Mouse (Mus musculus) ES-Bruce4 (cell line): ENCODE results near the gene Zranb3. TPM values are rescaled to one million over a fixed set of nuclear protein-coding genes. Genes with fewer than 3 reads are reported as not detected.
A peak's percentile ranks its signal among the peaks of the same experiment; 100 is the strongest.

Experiments
- H3K27ac ChIP-seq: 2 replicates; pipeline ENCODE4 v1.5.1; 2012; ENCODE audit warnings: low read length, inconsistent platforms; ENCODE audit not compliant: insufficient read depth
- H3K27me3 ChIP-seq: 2 replicates; pipeline ENCODE4 v1.6.1; 2012; ENCODE audit warnings: mild to moderate bottlenecking, low read length, inconsistent platforms; ENCODE audit not compliant: control insufficient read depth, poor library complexity, insufficient read depth, severe bottlenecking
- H3K36me3 ChIP-seq: 2 replicates; pipeline ENCODE4 v1.6.1; 2012; ENCODE audit warnings: inconsistent platforms, mild to moderate bottlenecking, low read length, moderate library complexity; ENCODE audit not compliant: control insufficient read depth, poor library complexity, insufficient read depth, severe bottlenecking
- H3K4me1 ChIP-seq: one replicate; pipeline ENCODE4 v1.8.1; 2011; ENCODE audit warnings: low read length; ENCODE audit not compliant: control insufficient read depth, insufficient read depth
- H3K4me3 ChIP-seq: 2 replicates; pipeline ENCODE4 v1.5.1; 2011; ENCODE audit warnings: low read depth, mild to moderate bottlenecking, low read length
- H3K9ac ChIP-seq: 2 replicates; pipeline ENCODE4 v1.6.1; 2012; ENCODE audit warnings: low read depth, mild to moderate bottlenecking, inconsistent platforms; ENCODE audit not compliant: poor library complexity, severe bottlenecking
- H3K9me3 ChIP-seq: replicated peaks from 2 replicates; pipeline ENCODE4 v1.6.1; 2012; ENCODE audit warnings: mild to moderate bottlenecking, low read length, inconsistent platforms; ENCODE audit not compliant: control insufficient read depth, poor library complexity, insufficient read depth, severe bottlenecking
- CTCF ChIP-seq: IDR thresholded peaks from one replicate; pipeline ENCODE4 v1.8.1; 2011; ENCODE audit warnings: low read depth, low read length
- EP300 ChIP-seq: IDR thresholded peaks from 2 replicates; pipeline ENCODE4 v1.6.1; 2011; ENCODE audit warnings: low read depth, low read length; ENCODE audit not compliant: insufficient read depth
- POLR2A ChIP-seq: IDR thresholded peaks from one replicate; pipeline ENCODE4 v1.8.1; 2011; ENCODE audit warnings: low read length; ENCODE audit not compliant: insufficient read depth
- polyA plus RNA-seq: library from polyadenylated mRNA; stranded (reverse); fragments of >200 nt; gene quantifications from 2 replicates; pipeline ENCODE4 v1.2.4, GENCODE M21; 2011; ENCODE audit warnings: low read depth; ENCODE audit not compliant: missing spikeins, insufficient read depth, insufficient read length

Gene Zranb3
- polyA plus RNA-seq, 1 experiment = 55.7 TPM

GRCm38 (mm10) chr1:128103520-128104088, 757 bp upstream of the Zranb3 start:
- H3K9ac ChIP-seq = peak overlapping the region; percentile 86
- H3K27me3 ChIP-seq = no peaks in the 10 kb centered on the region
- no peaks in the 10 kb centered on the region for H3K36me3 ChIP-seq
- peak overlapping the region; percentile 98 for H3K4me3 ChIP-seq
- H3K4me1 ChIP-seq = no peaks in the 10 kb centered on the region
- TF ChIP-seq POLR2A (no peak), CTCF (no peak), EP300 (no peak)
- H3K9me3 ChIP-seq = no peaks in the 10 kb centered on the region
- H3K27ac ChIP-seq = peak overlapping the region; percentile 9

- no peaks in the 10 kb centered on the region for H3K27me3 ChIP-seq
Measured at GRCm38 (mm10) chr1:128102251-128102640, 601 bp downstream of the Zranb3 start.

GRCm38 (mm10) chr1:128098309-128098708, 4.5 kb downstream of the Zranb3 start:
- Histone ChIP-seq H3K9me3 (no peaks in the 10 kb centered on the region; the same call in 1 of the 2 replicates), H3K4me1 (no peaks in the 10 kb centered on the region), H3K36me3 (no peaks in the 10 kb centered on the region), H3K27me3 (no peaks in the 10 kb centered on the region), H3K9ac (0 out of 2 replicates have a peak overlapping the region, but pooled peaks have one; percentile 21), H3K27ac (peak overlapping the region; percentile 85), H3K4me3 (no peak overlapping the region)
- TF ChIP-seq EP300 (no peak), POLR2A (no peak), CTCF (no peak)

More at GRCm38 (mm10) chr1:128102251-128102640, 601 bp downstream of the Zranb3 start:
- Histone ChIP-seq H3K27ac (peak overlapping the region; percentile 67), H3K36me3 (no peaks in the 10 kb centered on the region), H3K9me3 (no peaks in the 10 kb centered on the region), H3K4me1 (no peaks in the 10 kb centered on the region), H3K9ac (peak overlapping the region; percentile 97), H3K4me3 (peak overlapping the region; percentile 99)
- TF ChIP-seq EP300 = no peak

GRCm38 (mm10) chr1:128094686-128095085, 8.2 kb downstream of the Zranb3 start:
- TF ChIP-seq EP300 (0 out of 2 replicates have a peak, but pooled peaks have one; percentile 31), POLR2A (no peak)

GRCm38 (mm10) chr1:128082800-128083199, 20.0 kb downstream of the Zranb3 start:
- H3K4me3 ChIP-seq = no peak overlapping the region
- H3K9ac ChIP-seq = no peak overlapping the region
- no peaks in the 10 kb centered on the region for H3K27me3 ChIP-seq
- TF ChIP-seq POLR2A (no peak), CTCF (no peak), EP300 (no peak)
- H3K27ac ChIP-seq = no peak overlapping the region
- H3K36me3 ChIP-seq = peaks cover 8% of the 10 kb centered on the region
- H3K4me1 ChIP-seq = no peaks in the 10 kb centered on the region
- peaks cover 11% of the 10 kb centered on the region for H3K9me3 ChIP-seq

More at GRCm38 (mm10) chr1:128094686-128095085, 8.2 kb downstream of the Zranb3 start:
- Histone ChIP-seq H3K4me3 (no peak overlapping the region), H3K9ac (no peak overlapping the region), H3K4me1 (no peaks in the 10 kb centered on the region), H3K9me3 (peaks cover 30% of the 10 kb centered on the region), H3K27ac (peak overlapping the region; percentile 99), H3K27me3 (no peaks in the 10 kb centered on the region), H3K36me3 (peaks cover 21% of the 10 kb centered on the region)

- Histone ChIP-seq H3K4me3 (no peak overlapping the region), H3K4me1 (no peaks in the 10 kb centered on the region), H3K27me3 (no peaks in the 10 kb centered on the region), H3K9me3 (peaks cover 11% of the 10 kb centered on the region), H3K9ac (no peak overlapping the region), H3K27ac (no peak overlapping the region), H3K36me3 (peaks cover 8% of the 10 kb centered on the region)
- TF ChIP-seq POLR2A = no peak
- no peak for TF ChIP-seq CTCF
- no peak for TF ChIP-seq EP300
Measured at GRCm38 (mm10) chr1:128081873-128082272, 21.0 kb downstream of the Zranb3 start.
